Mouse (Mus musculus) CD8-positive naive resting alpha-beta T cell, adult 2 months (primary cell): ENCODE results near the gene Olfr951.

Experiments used
- DNase-seq, 2 experiments: peaks; one replicate each; pipeline ENCODE4 v3.0.0; 2022; ENCODE audit warnings: low read depth in 2 of 2, low spot score in 2 of 2

Olfr951 gene

GRCm38 (mm10) chr9:39387110-39387509 is at the start of gene Olfr951:
Gene Olfr951, plus strand, starts transcription at chr9:39387410.
- DNase-seq: no peak

- no peak for DNase-seq
These were observed 39.8 kb downstream of the Olfr951 start, which contains the start of gene Olfr952 for GRCm38 (mm10) chr9:39427048-39427447. Gene Olfr952, minus strand, starts transcription at chr9:39427148.
